Mouse (Mus musculus) thymus, postnatal 25 days (tissue): ENCODE data around the gene Zswim7.

Source experiments
- DNase-seq: peaks from one replicate; pipeline ENCODE4 v3.0.0; 2022

Zswim7 gene

GRCm38 (mm10) chr11:62251047-62251446 is 30.1 kb downstream of the Zswim7 start:
- no peak for DNase-seq

DNA sequence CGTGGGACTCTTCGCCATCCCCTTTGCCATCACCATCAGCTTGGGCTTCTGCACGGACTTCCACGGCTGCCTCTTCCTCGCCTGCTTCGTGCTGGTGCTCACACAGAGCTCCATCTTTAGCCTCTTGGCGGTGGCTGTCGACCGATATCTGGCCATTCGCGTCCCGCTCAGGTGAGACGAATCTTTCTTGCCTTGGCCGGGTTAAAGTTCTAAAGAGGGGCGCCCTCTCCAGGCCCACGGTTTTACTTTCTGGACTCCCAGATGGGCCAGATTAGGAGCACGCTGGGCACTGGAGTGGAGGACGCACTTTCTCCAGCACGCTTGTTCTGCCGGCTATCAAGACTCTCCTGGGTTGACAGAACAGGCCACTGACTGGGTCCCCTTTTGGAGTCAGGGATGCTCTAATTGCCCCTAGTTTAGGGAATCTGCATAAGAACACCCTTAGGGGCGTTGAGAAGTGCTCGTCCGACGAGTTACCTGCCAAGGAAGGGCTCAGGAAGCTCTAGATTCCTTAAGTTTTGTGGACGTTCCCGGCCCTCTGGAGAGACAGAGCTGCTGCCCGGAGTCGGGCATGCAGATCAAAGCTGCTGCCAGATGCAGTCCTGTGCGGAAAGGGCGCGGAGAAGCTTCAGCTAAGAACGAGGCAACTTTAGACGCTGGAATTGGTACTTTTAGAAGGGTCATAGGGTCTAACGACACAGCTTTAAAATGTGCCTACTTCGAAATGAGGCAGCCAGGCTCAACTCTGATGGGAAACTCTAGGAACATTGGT is 31.7 kb downstream of the Zswim7 start:
- DNase-seq = no peak

DNA sequence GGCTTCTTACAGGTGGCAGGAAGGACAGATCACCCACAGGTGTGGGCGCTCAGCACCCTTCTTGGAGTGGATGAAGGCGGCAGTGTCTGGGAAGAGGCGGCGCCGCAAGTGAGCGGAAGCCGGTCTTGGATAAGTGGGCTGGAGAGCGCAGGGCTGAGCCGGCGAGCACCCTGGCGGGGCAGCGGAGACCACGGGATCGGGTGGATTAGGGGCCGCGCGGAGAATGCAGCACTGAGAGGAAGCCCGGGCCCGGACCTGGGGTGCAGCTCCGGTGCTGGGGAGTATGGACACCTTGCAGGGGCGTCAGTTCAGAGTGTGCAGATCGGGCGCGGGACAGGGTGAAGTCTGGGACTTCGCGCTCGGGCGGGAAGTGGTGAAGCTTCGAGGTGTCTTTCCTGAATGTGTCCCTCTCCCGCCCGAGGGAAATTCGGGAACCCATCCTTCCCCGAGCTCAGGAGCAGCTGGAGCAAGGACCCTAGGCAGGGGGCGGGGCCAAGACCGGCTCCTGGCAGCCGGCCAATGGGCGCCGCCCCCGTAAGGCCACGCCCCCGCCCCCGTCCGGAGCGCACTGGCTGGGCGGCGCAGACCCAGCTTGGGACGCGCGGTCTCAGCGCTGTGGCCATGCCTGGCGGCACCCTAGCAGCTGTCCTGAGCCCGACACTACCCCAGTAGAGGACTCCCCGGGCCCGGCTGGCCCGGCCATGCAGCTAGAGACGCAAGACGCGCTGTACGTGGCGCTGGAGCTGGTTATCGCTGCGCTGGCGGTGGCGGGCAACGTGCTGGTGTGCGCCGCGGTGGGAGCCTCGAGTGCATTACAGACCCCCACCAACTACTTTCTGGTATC is 32.6 kb downstream of the Zswim7 start, which contains the start of gene Adora2b:
TSS of gene Adora2b (plus strand) at position 584 of the 844 bp plus-strand sequence.
- peak; percentile 72 for DNase-seq

DNA sequence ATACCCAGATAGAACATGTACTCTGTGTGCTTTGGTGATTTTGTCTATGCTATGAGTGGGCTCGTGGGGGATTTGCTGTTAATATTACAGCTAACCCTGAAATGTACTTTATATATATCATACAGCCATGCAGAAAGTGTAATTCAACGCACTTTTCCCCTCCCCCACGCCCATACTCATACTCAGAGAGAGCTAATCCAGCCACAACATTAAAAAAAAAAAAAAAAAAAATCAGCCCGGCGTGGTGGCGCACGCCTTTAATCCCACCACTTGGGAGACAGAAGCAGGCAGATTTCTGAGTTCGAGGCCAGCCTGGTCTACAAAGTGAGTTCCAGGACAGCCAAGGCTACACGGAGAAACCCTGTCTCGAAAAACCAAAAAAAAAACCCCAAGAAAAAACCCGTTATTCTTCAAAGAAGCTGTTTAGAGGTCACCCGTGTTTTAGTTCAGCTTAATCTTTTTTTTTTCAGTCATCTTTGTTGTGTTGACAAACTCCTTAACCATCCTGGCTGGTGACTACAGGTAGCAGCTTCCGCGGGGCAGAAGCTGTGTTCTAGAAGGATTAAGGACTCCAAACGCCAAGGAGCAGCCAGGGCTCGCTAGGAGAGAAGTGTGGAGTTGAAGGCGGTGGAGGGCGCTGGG is 33.3 kb downstream of the Zswim7 start:
- no peak for DNase-seq

GRCm38 (mm10) chr11:62244471-62244870 is 36.7 kb downstream of the Zswim7 start:
- DNase-seq = no peak

DNA sequence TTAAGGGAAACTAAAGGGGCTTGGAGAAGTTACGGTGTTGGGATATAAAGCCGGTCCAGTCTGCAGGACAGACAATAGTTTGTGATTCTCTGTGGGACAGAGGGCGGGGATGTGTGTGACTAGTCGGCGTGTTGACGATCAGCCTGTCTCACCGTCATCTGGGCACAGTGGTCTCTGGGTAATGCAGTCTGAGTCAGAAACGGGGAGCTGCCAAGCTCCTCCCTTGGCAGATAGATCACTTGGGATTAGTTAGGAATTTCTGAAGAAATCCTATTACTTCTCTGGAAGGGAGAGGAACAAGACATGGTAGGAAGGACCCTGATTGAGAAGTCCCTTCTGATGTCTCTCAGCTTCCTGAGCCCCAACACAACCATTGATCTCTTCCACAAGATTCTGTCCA is 37.3 kb downstream of the Zswim7 start:
- DNase-seq = no peak

- DNase-seq = no peak
These were observed 40.4 kb downstream of the Zswim7 start for GRCm38 (mm10) chr11:62240631-62241261.

DNA sequence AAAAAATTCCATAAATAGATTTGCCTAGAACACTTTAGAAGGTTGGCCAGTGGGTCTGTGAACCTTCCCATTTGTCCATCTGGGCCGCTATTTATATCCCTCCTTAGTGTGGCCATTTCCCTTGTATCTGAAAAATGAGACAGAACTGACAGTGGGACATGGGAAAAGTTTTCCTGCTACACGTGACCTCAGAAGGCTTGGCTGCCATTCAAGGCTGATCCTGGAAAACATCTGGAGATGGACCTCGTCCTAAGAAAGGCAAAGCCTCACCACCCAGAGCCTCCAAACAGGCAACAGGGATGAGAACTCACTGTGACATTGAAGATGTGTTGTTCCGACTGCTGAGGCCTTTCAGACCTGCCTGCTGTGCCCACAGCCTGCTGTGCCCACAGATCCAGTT is 56.4 kb downstream of the Zswim7 start:
- no peak for DNase-seq

- no peak for DNase-seq
These were observed 57.2 kb downstream of the Zswim7 start for GRCm38 (mm10) chr11:62223962-62224361.

DNA sequence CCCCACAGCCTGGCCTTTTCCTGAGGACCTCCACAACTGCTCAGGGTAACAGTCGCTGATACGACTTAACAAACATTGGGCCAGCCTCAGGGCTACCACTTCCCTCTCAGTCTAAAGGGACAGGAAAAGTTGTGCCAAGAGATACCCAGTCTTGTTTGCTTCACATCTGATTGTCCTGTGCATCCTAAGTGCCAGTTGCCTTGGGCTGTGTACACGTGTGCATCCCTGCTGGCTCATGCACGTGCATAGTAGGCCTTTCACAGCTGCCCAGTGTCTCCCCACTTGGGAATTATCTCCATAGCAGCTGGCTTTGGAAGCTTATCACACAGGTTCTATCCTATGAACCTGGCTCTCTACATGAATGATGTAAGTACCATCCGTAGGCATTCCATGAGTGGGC is 57.8 kb downstream of the Zswim7 start:
- no peak for DNase-seq

- no peak for DNase-seq
These were observed 60.2 kb downstream of the Zswim7 start for GRCm38 (mm10) chr11:62220756-62221510.

GRCm38 (mm10) chr11:62217751-62218150 is 63.4 kb downstream of the Zswim7 start:
- DNase-seq = no peak
